Mouse (Mus musculus) urinary bladder, adult 2 months (tissue): ENCODE measurements around the gene Susd2. TPM values are rescaled to one million over a fixed set of nuclear protein-coding genes. Genes with fewer than 3 reads are reported as not detected.

Experiments used
- DNase-seq: peaks from one replicate; pipeline ENCODE4 v3.0.0; 2022; ENCODE audit warnings: low spot score
- polyA plus RNA-seq: library from polyadenylated mRNA; depleted of rRNA; stranded (reverse); fragments of >200 nt; gene quantifications from 2 replicates; pipeline ENCODE4 v1.2.3, GENCODE M21; 2012; rRNA removed

The Susd2 gene
- polyA plus RNA-seq, 1 experiment, result 57.5 TPM

DNA sequence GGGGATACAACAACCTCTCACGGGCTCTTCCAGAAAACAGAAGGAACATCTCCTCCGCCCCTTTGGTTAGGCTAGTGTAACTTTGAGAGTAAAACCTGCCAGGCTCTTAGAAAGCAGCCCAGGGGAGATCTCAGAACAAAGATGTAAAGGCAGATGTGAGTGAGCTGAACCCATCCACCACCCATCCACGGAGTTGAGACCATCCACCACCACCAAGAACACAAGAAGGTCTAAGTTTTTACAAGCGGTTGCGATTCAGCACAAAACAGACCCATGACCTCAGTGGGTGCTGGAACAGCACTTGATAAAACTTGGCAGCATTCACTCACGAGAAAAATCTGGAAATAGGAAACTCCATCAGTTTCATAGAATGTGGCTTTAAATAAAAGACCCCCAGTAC lies 17.9 kb downstream of the Susd2 start:
- DNase-seq, result no peak

DNA sequence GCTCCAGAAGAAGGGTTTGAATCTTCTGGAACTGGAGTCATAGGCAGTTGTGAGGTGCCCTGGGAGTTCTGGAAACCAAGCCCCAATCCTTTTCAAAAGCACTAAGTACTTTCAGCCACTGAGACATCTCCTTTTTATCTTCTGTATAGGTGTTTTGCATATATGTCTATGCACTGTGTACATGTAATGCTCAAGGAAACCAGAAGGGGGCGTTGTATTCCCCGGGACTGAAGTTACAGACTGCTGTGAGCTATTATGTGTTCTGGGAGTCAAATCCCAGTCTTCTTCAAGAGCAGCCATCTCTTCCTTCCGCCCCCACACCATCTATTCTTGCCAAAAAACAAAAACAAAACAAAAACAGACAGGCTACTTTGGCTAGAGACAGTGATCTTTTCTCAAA lies 23.0 kb downstream of the Susd2 start:
- DNase-seq, result no peak

DNA sequence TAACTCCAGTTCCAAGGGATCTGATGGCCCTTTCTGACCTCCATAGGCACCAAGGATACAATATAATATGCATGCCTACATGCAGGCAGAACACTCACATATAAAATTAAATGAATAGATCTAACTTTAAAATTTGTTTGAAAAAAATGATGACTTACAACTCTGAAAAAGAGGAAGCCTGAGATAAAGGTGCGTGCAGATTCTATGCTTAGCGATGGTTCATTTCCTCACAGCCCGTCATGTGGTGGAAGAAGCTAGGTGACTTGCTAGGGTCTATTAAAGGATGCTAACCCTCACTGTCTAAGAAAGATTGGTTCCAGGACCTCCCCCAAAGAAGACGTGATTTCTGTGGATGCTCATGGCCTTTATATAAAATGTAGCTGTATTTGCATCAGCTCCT lies 27.8 kb downstream of the Susd2 start:
- DNase-seq, result no peak

DNA sequence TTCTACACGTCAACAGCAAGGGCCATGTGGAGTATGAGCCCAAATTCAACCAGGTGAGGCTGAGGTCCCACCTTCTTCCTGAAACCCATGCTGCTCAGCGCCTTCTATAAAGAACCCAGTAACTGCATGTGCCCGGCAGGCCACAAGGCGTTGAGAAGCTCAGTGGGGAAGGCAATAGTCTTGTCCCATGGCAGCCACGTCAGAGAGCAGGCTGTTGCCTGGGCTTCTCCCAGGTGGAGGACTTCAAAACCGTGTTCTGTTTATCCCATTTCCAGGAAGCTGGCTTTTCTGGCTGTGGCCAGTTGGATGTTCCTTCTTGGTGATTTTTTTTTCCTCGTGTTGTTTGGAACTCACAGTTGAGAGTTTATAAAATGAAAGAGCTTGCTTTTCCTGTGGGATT lies 33.3 kb downstream of the Susd2 start:
- no peak for DNase-seq

DNA sequence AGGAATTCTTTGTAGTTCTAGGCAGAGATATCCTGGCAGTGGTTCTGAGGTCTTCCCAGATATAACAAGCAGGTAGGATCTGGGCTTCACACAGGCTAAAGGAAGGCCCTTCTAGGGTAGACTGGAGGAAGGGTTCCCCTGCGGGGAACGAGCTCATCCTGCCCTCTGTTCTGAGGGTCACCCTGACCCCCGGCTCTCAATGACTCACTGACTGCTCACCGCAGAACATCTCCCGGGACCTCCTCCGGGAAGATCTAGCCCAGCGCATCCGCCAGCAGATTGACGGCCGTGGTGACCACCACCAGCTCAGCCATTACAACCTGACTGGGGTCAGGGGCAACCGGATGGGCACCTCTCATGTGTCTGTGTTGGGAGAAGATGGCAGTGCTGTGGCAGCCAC lies 34.8 kb downstream of the Susd2 start:
- DNase-seq, result no peak

DNA sequence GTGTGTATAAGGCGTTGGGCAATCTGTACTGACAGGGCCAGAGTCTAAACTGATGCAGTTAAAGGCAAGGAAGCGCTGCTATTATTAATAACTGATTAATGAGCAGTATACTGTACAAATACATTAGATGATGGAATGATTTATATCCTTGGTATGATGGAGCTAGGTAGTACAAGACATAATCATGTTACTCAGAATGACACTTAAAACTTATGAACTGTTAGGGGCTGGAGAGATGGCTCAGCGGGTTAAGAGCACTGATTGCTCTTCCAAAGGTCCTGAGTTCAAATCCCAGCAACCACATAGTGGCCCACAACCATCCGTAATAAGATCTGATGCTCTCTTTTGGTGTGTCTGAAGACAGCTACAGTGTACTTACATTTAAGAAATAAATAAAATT lies 36.6 kb downstream of the Susd2 start:
- no peak for DNase-seq

DNA sequence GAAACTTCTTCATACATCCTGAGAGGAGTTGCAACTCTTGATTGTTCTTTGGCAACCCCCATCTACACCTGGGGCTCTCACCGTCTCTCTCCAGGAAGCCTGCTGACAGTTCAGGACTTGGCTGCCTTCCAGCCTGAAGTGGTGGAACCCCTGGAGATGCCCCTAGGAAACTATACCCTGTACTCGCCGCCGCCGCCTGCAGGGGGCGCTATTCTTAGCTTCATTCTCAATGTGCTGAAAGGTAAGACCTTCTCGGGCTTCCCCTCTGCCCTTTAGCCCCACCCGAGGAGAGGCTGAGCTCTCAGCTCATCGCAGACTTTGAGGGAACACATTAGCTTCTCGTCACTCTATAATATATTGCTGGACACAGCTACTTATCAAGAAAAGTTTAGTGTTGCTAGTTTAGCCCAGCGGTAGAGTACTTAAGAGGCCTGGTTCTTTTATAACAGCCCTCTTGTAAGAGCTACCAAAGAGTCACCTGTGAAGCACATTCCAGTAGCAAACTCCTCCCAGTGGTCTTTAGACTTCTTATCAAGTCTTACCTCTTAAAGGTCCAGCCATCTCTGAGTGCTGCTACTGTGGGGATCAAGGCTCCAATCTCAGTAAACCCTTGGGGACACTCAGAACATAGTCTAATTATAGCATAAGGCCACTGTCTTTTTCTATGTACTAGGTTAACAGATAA lies 38.5 kb downstream of the Susd2 start:
- DNase-seq, result no peak

DNA sequence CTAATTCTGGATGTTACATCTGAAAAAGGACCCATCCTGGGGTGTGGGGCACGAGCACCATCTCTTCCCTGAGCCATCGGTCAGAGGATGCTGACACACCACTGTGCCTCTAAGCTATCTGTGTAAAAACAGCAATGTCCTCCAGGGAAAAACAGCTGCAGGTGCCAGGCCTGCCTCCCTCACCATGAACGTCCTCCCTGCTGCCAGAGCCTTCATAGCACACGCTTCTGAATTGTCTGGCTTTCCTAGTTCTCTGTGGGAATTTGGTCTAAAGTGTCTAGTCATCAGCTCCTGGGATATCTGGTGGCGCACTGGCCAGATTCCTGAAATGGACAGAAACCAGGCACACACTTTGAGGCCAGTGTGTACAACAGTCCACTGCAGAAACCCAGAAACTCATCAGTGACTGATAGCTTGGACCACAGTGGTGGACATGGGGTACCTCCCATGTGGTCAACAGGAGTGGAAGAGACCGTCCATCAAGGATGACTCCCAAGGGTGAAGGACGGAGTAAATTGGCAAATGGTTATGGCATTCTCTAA lies 43.5 kb downstream of the Susd2 start:
- DNase-seq, result no peak

DNA sequence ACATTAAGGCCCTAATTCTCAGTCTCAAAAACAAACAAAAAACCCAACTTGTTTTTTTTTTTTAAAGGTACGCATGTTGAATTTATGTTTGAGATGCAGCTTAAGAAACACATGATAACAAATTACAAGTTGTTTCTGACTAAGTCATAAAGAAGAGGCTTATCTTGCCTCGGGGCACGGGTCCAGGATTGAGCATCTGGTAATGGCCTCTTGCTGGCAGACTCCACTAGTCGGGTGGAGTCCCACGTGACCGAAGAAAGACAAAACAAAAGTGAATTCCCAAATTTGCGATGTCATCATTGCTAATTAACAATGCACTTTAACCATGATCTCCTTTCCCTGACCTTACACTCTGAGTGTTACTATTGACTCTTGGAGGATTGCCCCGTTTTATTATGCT lies 47.8 kb downstream of the Susd2 start:
- DNase-seq, result no peak

DNA sequence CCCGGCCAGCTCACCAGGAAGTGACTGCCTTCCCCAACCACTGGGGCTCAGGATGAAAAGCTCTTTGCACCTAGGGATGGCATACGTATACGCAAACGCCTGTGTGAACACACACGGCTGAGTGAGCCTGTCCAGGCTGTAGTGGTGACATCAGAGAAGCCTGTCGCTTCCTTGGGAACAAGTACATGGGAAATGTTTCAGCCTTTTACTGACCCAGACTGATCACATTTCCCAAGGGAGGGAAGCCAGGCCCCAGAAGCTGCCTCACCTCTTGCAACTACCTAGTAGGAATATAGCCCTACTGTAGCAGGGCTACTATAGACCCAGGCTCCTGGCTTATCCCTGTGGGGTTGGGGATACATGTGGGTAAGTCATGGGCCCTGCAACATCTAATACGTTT lies 51.2 kb downstream of the Susd2 start:
- DNase-seq, result no peak

DNA sequence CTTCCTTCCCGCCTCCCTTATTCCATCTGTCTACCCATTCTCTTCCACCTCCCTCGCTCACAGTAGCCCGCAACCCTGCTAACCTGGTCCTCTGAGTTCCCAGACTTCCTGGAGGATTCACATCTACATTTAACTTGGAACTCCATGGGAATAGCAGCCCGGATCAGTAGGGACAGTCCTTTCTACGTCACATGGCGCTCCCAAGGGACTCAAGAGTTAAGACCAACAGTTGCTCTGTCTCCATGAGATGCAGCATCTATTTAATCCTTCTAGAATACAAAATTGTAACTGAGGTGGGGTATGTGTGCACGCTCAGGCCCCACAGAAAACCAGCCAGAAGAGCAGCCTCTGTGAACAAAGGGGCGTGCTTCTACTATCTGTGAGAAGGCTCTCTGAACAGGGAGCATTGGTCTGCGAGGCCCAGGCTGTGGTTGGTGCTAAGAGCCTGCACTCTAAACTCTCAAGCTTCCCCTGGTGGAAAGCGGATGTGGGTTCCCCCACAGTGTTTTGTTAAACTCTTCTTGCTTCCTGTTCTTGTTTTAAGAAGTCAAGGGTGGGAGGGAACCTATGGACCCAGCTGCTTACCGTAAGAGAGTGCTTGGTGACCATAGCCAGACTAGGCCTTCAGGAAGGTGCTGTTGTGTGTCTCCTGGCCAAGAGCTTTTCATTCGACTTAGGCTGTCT lies 52.5 kb downstream of the Susd2 start:
- DNase-seq, result no peak

DNA sequence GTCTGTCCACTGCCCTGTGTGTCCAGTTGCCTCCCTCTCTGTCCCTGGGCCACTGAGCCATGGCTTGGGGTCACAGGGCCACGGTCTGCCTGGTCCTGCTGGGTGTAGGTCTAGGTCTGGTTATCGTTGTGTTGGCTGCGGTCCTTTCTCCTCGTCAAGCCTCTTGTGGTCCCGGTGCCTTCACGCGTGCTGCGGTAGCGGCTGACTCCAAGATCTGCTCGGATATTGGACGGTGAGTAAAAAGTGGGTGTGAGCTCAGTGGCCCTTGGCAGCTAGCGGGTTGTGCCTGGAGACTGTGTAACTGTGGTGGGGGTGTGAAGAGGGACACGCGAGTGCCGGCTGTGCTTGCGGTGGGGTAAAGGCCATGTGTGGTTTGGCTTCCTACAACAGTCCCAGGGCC lies 54.2 kb downstream of the Susd2 start:
- peak; percentile 36 for DNase-seq

DNA sequence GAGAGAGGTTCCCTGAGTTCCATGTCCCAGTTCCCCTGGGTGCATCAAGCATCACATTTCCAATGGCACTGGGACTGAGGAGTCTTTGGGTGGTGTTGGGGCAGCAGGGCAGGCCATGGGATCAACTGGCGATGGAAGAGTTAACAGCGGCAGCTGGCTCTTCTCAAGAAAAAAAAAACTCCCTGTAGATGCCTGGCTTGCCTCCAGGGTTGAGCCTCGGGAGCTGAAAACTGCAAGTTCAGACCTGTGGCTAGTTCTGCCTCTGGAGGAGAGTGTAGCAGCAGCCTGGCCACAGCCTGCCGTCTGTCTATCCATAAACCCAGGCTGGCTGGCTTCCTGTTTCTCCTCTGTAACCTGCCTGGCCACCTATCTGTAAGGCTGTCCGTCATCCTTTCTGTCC lies 54.7 kb downstream of the Susd2 start, which contains the start of gene Ggt5:
Ggt5 (plus strand) TSS at position 212 of the 400 bp plus-strand sequence.
- DNase-seq, result peak; percentile 34

DNA sequence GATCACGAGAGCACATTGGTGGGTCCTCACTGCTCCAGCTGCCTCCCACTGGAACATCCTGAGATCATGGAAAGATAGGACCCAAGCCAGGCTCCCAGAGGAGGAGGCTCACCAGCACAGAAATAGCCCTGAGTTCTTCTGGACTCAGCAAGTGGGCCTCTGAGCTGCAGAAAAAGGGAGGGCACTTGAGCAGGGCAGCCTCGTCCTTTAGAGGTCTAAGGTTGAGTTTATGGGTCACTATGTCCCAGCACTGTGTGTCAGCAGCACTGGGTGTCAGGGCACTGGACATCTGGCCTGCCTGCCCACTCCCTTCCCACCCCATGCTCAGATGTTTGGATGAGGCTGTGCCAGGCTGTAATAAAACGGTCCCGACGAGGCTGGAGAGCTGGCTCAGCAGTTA lies 55.5 kb downstream of the Susd2 start:
- DNase-seq, result no peak

DNA sequence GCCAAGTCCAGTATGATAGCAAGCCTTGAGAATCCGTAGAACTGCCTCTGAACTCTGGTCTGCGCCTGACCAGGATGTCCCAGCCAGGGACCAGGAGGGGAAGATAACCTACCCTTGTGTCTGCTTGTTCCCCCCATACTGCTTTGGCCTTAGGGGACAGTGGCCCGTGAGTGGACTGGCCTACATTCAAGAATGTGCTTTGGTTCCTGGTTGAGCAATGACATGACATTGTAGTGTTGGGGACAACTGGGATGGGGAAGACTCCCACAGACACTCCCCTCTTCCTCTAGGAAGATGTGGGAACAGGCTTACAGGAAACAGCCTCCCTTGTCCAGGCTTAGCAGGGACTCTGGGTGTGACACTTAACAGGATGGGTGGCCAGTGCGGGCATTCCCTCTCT lies 56.0 kb downstream of the Susd2 start:
- no peak for DNase-seq

Other genes starting within 250 kb of the Susd2 start
- gene Upb1, start 242.9 kb downstream of the Susd2 start, polyA plus RNA-seq, result 0.90 and 1.0 TPM in 2 replicates
- 52.9 and 60.3 TPM in 2 replicates for gene Snrpd3, start 126.5 kb downstream of the Susd2 start, polyA plus RNA-seq
- gene Gucd1, start 126.0 kb downstream of the Susd2 start, polyA plus RNA-seq, result 13.4 and 16.2 TPM in 2 replicates
- 4.7 and 7.5 TPM in 2 replicates for gene Lrrc75b, start 83.7 kb downstream of the Susd2 start, polyA plus RNA-seq
- 0.33 and 0.55 TPM in 2 replicates for gene Ggt1, start 82.4 kb downstream of the Susd2 start, polyA plus RNA-seq
- 8.6 and 10.5 TPM in 2 replicates for gene Ggt5, start 54.7 kb downstream of the Susd2 start, polyA plus RNA-seq
- gene Cabin1, start 120.3 kb upstream of the Susd2 start, polyA plus RNA-seq, result 32.9 and 41.2 TPM in 2 replicates
- 54.4 and 60.6 TPM in 2 replicates for gene Ddt, start 129.4 kb upstream of the Susd2 start, polyA plus RNA-seq
- gene Gm20441, start 136.9 kb upstream of the Susd2 start, polyA plus RNA-seq, result 0.40 and 0.74 TPM in 2 replicates
- gene Gstt3, start 137.4 kb upstream of the Susd2 start, polyA plus RNA-seq, result 130 and 148 TPM in 2 replicates
- 160 and 208 TPM in 2 replicates for gene Gstt1, start 154.6 kb upstream of the Susd2 start, polyA plus RNA-seq
- 0.11 TPM in 1 of 2 replicates, not detected in the other for gene Gstt4, start 178.5 kb upstream of the Susd2 start, polyA plus RNA-seq
- gene Gstt2, start 193.4 kb upstream of the Susd2 start, polyA plus RNA-seq, result 107 and 144 TPM in 2 replicates
- gene Mif, start 216.2 kb upstream of the Susd2 start, polyA plus RNA-seq, result 542 and 602 TPM in 2 replicates
- 1.0 and 1.2 TPM in 2 replicates for gene Derl3, start 249.4 kb upstream of the Susd2 start, polyA plus RNA-seq